Mouse (Mus musculus) T-helper 2 cell (primary cell): ENCODE data around the gene Sst.

Experiments
- in situ Hi-C: fragments of 300-600 bp; cut with MboI, MseI; formaldehyde crosslinking; loops from one replicate; pipeline ENCODE4 v1.15.1; 2025; ENCODE audit warnings: high pct_unique_total_duplicates

The Sst gene

GRCm38 (mm10) chr16:23887910-23888579 lies 2.7 kb downstream of the Sst start:
- in situ Hi-C loops: loop anchor here (10.0 kb wide), 1 partner anchor 313 kb away; no protein-coding TSS in a partner anchor

DNA sequence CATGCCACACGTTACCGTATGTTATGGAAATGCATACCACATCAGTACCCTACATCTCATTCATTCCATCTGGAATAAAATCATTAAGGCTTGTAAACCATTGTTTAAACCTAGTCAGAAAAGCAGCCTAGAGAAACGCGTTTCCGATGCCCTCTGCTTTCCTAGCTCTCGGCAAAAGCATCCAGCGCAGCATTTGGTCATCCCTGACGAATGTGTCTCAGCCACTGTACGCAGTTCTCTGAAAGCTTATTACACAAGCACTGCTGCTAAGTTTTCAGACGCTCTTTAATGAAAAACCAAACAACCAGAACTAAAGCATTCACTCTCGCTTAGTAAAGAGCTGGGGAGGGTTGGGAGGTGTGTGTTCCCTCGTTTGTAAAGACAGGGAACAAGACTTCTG lies 5.7 kb downstream of the Sst start:
- in situ Hi-C loops: loop anchor here (10.0 kb wide), 1 partner anchor 310 kb away; no protein-coding TSS in a partner anchor

DNA sequence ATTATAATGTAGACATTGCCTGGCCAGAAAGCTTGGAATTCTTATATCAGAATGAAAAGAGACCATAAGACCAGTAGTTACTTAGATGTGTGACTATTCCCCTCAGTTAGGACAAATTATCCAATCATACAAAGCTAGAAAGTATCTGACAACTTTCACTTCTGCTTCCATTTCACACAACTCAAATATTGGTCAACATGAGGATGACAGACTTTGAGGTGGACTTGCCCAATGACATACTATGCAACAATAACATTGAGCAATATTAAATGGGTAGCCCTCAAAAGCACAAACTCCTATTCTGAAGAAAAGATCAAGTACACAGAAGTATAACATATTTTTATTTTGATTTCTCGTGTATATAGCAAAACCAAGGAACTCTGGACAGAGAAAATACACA lies 35.5 kb downstream of the Sst start:
- in situ Hi-C loops: no loop called here

- in situ Hi-C loops: no loop called here
These were observed 41.0 kb downstream of the Sst start for GRCm38 (mm10) chr16:23849720-23850119.

GRCm38 (mm10) chr16:23849176-23849575 lies 41.6 kb downstream of the Sst start:
- in situ Hi-C loops: no loop called here

DNA sequence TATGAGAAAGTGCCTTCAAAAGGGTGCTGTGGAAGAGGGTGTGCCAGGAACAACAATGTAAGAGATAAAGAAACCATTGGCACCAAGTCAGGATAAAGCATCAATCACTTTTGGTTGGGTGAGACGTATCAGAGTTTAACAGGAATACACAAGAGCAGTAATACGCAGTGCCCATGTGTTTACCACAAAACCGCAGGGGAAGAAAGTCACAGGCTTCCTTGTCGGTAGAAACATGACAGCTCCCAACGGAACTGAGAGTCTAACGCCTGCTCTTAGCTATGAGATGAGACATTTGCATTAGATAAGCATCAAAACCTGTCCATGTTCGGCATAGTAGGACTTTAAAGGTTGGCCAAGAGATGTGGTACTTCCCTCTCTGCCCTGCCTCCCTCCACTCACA lies 46.1 kb downstream of the Sst start:
- in situ Hi-C loops: no loop called here

DNA sequence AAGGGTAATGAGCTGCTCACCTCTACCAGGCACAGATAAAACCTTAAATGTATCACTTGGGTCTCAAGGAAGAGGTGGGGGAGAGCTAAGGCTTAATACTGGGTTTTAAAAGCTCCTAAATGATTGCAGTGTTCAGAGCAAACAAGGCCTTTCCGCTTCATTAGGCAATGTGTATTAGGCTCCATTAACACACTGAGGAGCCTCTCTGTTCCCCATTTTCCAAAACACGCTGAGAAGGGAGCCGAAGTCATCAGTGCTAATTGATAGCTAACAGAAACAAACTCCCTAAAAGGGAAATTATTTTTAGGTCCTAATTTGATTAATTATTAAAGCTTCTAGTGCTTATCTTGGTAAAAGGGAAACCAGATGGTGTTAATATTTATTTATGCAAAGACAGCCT lies 48.1 kb downstream of the Sst start:
- in situ Hi-C loops: no loop called here
